Mouse (Mus musculus) E14TG2a.4 (cell line): ENCODE data around the gene Sema6c.

Experiments
- CTCF ChIP-seq: conservative IDR thresholded peaks from 2 replicates; pipeline ENCODE4 v1.5.1; 2014; ENCODE audit warnings: low read length
- NANOG ChIP-seq: IDR thresholded peaks from 2 replicates; pipeline ENCODE4 v1.6.1; 2014; ENCODE audit warnings: borderline replicate concordance, low read length, mixed read lengths

DNA sequence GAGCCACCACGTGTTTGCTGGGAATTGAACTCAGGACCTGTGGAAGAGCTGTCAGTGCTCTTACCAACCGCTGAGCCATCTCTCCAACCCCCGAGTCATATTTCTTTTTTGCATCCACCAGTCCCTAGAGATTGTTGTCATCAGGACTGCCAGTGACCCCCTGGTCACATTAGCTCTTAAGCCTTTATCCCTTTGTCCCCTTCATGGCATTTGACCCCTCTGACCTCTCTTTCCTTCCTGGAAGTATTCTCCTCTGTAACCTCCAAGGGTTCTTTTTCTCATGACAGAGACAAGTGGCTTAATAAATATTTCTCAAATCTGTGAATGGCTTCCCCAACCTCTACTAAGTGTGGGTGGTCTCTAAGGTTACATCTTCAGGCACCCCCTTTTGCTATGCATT is 12.3 kb upstream of the Sema6c start:
- TF ChIP-seq CTCF (no peak), NANOG (no peak)
